Mouse (Mus musculus) neural tube, embryonic 11.5 days (tissue): ENCODE measurements around the gene Nckap5. TPM values are rescaled to one million over a fixed set of nuclear protein-coding genes. Genes with fewer than 3 reads are reported as not detected.

ENCODE experiments used
- ATAC-seq: fragments of 200-750 bp; cut with Nextera tagmentation; 2 replicates; pipeline ENCODE4 v1.8.0; 2017; ENCODE audit warnings: moderate number of reproducible peaks, mild to moderate bottlenecking, moderate TSS enrichment, moderate library complexity; ENCODE audit not compliant: insufficient read depth, low FRiP score, low TSS enrichment
- DNase-seq: peaks from one replicate; pipeline ENCODE4 v3.0.0-alpha.2; 2015; ENCODE audit warnings: low spot score
- H3K27ac ChIP-seq: fragments of 300-500 bp; sonication (generic); 2 replicates; pipeline ENCODE4 v1.5.1; 2014; ENCODE audit warnings: low read depth, mild to moderate bottlenecking, low read length
- H3K27me3 ChIP-seq: fragments of 300-500 bp; sonication (generic); 2 replicates; pipeline ENCODE4 v1.6.1; 2014; ENCODE audit warnings: mild to moderate bottlenecking, low read length, mixed read lengths; ENCODE audit not compliant: control insufficient read depth, insufficient read depth
- H3K36me3 ChIP-seq: fragments of 300-500 bp; sonication (generic); 2 replicates; pipeline ENCODE4 v1.6.1; 2014; ENCODE audit warnings: mild to moderate bottlenecking, low read length, moderate library complexity, mixed read lengths; ENCODE audit not compliant: control insufficient read depth, insufficient read depth
- H3K4me1 ChIP-seq: fragments of 300-500 bp; sonication (generic); 2 replicates; pipeline ENCODE4 v1.6.1; 2014; ENCODE audit warnings: low read length, mixed read lengths; ENCODE audit not compliant: control insufficient read depth, insufficient read depth
- H3K4me2 ChIP-seq: fragments of 300-500 bp; sonication (generic); 2 replicates; pipeline ENCODE4 v1.6.1; 2014; ENCODE audit warnings: low read depth, mild to moderate bottlenecking, moderate library complexity
- H3K4me3 ChIP-seq: fragments of 300-500 bp; sonication (generic); 2 replicates; pipeline ENCODE4 v1.5.1; 2014; ENCODE audit warnings: low read depth, low read length
- H3K9ac ChIP-seq: fragments of 300-500 bp; sonication (generic); 2 replicates; pipeline ENCODE4 v1.6.1; 2014; ENCODE audit warnings: mild to moderate bottlenecking, low read length
- H3K9me3 ChIP-seq: fragments of 300-500 bp; sonication (generic); 2 replicates; pipeline ENCODE4 v1.6.1; 2016; ENCODE audit warnings: low read length; ENCODE audit not compliant: control insufficient read depth
- WGBS: fragments of 180-500 bp; shearing (Covaris S2); extraction: QIAGEN DNeasy Blood & Tissue Kit; methylation state at CpG from one replicate; pipeline ENCODE4 v1.1.7; 2014; 5-methylcytosine and 5-hydroxymethylcytosine counted together
- polyA plus RNA-seq: library from polyadenylated mRNA; unstranded; fragments of >200 nt; fragmentation: Nextera tagmentation; extraction: Ambion mirVana; gene quantifications from 2 replicates; pipeline ENCODE4 v1.2.1, GENCODE M21; 2014

The Nckap5 gene
- polyA plus RNA-seq, 1 experiment from 2014 or later: 20.6 TPM

DNA sequence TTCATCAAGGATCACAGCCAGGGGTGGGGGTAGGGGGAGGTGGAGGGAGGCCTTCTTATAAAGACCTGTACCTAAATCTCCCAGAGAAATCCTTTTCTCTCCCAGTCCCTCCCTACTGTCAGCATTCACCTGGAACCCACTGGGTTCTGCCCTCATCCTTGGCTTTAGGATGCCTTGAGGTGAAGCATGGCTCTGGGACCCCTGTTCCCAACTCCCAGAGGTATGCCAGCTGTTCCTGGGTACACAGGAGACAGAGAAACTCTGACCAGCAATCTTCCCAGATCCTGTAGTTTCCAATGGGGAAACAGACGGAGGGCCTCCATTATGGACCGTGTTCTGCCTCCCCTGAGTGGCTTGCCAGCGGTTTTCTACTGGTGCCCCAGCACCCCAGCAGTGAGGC, 909.9 kb downstream of the Nckap5 start:
- Histone ChIP-seq H3K27me3 (no peaks in the 10 kb centered on the region), H3K27ac (no peak overlapping the region), H3K4me2 (no peak overlapping the region), H3K4me1 (no peaks in the 10 kb centered on the region), H3K9me3 (no peaks in the 10 kb centered on the region), H3K9ac (no peak overlapping the region), H3K36me3 (no peaks in the 10 kb centered on the region), H3K4me3 (no peak overlapping the region)
- no peak for ATAC-seq
- DNase-seq: no peak
- 86% methylated on average over 3 of the region's 3 CpGs for WGBS

DNA sequence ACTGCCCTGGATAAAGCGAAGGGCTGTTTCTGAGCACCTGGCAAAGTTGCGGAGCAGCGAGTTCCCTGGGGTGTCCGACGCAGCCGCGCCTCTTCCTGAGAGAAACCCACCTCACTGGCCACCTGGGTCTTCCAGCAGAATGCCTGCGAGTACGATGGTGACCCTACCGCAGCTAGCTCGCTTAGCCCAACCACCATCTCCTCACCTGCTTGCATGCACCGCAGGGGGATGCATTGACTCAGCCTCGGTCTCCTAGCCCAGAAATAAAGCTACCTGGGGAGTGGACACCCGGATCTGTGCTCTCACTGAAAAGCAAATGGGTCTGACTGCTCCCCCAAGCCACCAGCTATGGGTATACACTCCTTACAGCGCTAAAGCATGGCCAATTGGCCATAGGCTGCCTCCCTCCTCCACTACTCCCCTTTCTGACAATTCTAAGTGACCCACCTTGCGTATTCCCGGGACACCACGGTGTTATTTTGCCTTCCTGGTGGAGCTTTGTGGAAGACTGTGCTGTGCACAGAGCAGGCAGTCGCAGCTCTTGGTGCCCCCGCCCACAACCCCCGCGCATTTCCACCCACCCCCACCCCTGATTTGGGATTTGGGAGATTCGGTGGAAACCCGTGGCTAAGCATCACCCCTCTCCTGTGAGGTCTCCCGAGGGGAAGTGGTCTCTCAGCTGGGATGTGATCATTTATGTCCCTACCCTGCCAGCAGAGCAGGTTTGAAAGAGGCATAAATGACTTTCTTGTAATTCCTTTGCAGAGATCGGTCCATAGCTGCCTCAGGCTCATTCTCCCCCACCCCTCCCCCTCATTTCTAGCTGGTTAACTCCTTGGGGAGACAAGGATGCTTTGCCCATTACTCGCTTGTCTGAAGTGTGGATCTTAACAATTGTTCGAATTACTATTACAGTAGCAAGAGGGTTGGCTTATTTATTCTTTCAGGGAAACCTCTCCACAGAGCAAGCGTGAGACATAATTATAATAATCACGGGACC, 917.7 kb downstream of the Nckap5 start, which contains the start of gene Lypd1:
Gene Lypd1, minus strand, starts transcription at position 501 of the 1,000 bp plus-strand sequence.
- WGBS: 4% methylated on average over 30 of the region's 30 CpGs
- Histone ChIP-seq H3K36me3 (no peaks in the 10 kb centered on the region), H3K9me3 (no peaks in the 10 kb centered on the region), H3K9ac (peak within 1 kb of the TSS; percentile 14; the same call in 1 of the 2 replicates), H3K4me2 (peak within 1 kb of the TSS; percentile 97), H3K4me1 (peaks cover 19% of the 10 kb centered on the region), H3K27me3 (peaks cover 25% of the 10 kb centered on the region), H3K4me3 (peak within 1 kb of the TSS; percentile 46), H3K27ac (no peak within 1 kb of the TSS)
- DNase-seq (no peak), ATAC-seq (no peak)

DNA sequence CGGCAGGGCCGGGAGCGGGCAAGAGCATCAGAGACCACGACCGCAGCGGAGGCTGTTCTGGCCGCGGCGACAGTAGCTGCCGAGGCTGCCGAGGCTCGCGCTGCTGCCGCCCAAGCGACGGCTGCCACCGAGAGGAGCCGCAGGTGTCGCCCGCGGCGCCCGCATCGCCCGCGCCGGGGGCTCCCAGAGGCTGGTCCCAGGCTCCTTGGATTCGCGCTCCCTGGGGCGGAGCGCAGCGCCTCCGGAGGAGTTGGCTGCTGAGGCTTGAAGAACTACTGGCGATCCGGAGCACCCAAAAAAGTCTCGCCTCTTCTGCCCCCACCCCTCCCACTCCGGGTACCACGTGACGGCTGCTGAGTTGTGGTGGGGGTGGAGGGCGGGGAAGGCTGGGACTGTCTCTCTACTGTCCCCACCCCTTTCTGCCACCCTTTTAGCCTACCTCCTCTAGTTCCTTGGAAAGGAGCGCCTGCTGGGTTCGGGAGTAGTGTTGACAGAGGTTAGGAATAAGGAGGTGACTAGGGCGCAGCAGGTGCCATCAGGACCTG, 918.6 kb downstream of the Nckap5 start:
- peak; percentile 62 for DNase-seq
- Histone ChIP-seq H3K4me1 (peaks cover 19% of the 10 kb centered on the region), H3K27me3 (peaks cover 25% of the 10 kb centered on the region), H3K9me3 (no peaks in the 10 kb centered on the region), H3K36me3 (no peaks in the 10 kb centered on the region), H3K4me3 (peak overlapping the region; percentile 46), H3K9ac (0 out of 2 replicates have a peak overlapping the region, but pooled peaks have one; percentile 14), H3K4me2 (peak overlapping the region; percentile 97), H3K27ac (no peak overlapping the region)
- ATAC-seq: peak; percentile 49
- under 1% methylated on average over 42 of the region's 43 CpGs for WGBS

DNA sequence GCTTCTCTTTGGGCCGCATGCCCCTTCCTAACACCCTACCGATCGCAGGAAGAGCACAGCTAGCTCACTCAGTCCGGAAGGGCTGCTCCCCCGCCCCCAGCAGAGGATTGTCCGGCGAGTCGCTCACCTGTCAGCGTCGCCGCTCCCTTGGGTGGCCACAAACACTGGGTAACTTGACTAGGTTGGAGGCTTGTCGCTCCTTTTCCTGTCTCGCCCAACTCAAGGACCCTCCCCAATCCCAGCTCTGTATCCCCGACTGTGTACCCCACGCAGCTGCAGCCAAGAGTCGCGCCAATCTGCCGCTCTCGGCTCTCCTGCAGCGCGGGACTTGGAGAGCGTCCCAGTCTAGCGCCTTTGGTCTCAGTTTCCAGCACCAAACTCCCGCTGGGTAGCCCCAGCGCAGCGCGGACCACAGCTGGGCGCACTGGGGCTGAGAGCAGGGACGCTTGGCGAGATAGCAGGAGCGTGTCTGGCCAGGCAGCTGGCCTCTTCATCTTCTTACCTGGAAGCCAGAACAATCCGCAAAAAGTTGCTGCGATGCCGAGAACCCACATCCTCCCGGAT, 919.2 kb downstream of the Nckap5 start:
- ATAC-seq: peak; percentile 64
- Histone ChIP-seq H3K4me2 (peak overlapping the region; percentile 97), H3K27me3 (peaks cover 25% of the 10 kb centered on the region), H3K36me3 (no peaks in the 10 kb centered on the region), H3K27ac (no peak overlapping the region), H3K9ac (peak overlapping the region; percentile 33), H3K4me1 (peaks cover 19% of the 10 kb centered on the region), H3K4me3 (peak overlapping the region; percentile 46), H3K9me3 (no peaks in the 10 kb centered on the region)
- DNase-seq: peak; percentile 62
- WGBS: 0% methylated on average over 35 of the region's 35 CpGs

DNA sequence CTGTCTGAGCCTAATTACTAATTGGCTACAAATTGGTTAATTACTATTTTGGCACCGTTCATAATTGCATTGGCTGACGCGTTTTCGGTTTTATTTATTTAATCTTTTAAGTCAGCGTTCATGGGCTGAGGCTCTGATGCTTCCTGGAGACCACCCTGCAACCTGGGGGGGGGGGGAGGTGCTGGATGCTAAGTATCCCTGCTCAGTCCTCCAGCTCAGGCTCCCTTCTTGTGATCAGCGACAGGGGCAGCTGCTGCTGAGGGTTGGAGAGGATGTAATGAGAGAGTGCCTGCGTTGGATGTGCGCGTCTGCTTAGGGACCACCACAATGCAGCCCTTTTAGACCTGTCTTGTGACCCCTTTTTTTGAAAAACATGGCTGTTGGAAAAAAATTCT, 919.7 kb downstream of the Nckap5 start:
- ATAC-seq: peak; percentile 5; the same call in 1 of the 2 replicates
- Histone ChIP-seq H3K4me3 (peak overlapping the region; percentile 46), H3K9me3 (no peaks in the 10 kb centered on the region), H3K36me3 (no peaks in the 10 kb centered on the region), H3K4me2 (peak overlapping the region; percentile 97), H3K4me1 (peaks cover 19% of the 10 kb centered on the region), H3K9ac (no peak overlapping the region), H3K27me3 (peaks cover 25% of the 10 kb centered on the region), H3K27ac (no peak overlapping the region)
- WGBS: 2% methylated on average over 9 of the region's 9 CpGs
- DNase-seq: peak; percentile 42

DNA sequence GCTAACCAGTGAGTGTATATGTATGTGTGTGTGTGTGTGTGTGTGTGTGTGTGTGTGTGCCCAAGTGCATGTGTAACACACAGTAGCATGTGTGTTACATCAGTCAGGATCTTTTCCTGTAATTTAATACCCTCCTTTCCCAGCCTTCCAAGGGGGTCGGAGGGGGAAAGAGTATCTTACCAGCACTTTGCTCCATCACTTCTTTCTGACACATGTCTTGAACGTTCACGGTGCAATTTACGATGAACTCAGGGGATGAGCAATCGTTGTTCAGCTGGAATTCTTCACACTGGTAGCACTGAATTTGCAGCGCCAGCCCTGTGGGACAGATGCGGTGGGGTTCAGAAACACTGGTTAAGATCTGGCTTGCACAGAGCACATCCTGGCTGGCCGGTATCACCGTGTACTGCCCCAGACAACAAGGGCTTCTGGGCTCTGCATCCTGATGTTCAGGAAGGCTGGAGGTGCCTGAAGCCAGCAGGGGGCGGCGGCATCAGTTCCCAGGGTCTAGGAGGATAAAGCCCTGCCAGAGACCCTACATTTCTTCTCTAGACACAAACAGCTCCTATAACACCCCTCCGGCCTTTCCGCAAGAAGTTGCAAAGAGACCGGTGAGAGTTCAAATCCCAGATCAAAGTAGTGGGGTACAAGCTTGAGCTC, 920.3 kb downstream of the Nckap5 start:
- Histone ChIP-seq H3K4me3 (no peak overlapping the region), H3K4me2 (peak overlapping the region; percentile 97), H3K27ac (no peak overlapping the region), H3K4me1 (peaks cover 19% of the 10 kb centered on the region), H3K36me3 (no peaks in the 10 kb centered on the region), H3K9ac (no peak overlapping the region), H3K27me3 (peaks cover 25% of the 10 kb centered on the region), H3K9me3 (no peaks in the 10 kb centered on the region)
- DNase-seq: peak; percentile 68
- 0 out of 2 replicates have a peak, but pooled peaks have one; percentile 18 for ATAC-seq
- WGBS: 9% methylated on average over 14 of the region's 14 CpGs

DNA sequence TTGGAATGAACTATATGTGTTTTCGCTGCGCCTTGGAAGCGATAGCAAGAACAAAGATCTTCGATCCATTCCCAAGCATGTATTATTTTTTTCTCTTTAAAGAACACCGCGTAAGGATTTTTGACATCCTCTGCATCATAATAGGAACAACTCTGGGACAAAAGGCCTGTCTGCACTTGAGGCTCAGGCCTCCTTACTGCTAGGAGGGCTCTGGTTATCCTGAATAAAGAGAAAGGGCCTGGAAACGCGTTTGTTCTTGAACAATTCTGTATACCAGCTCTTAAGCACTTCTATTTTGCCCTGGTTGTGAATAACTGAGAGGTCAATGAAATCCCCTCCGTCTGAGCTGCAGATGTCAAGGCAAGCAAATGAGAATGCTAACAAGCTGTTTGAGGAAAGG, 937.4 kb downstream of the Nckap5 start:
- DNase-seq (no peak), ATAC-seq (no peak)
- WGBS: 86% methylated on average over 9 of the region's 9 CpGs
- Histone ChIP-seq H3K9ac (no peak overlapping the region), H3K27me3 (no peaks in the 10 kb centered on the region), H3K4me3 (no peak overlapping the region), H3K36me3 (no peaks in the 10 kb centered on the region), H3K27ac (no peak overlapping the region), H3K4me1 (no peaks in the 10 kb centered on the region), H3K4me2 (no peak overlapping the region), H3K9me3 (no peaks in the 10 kb centered on the region)

DNA sequence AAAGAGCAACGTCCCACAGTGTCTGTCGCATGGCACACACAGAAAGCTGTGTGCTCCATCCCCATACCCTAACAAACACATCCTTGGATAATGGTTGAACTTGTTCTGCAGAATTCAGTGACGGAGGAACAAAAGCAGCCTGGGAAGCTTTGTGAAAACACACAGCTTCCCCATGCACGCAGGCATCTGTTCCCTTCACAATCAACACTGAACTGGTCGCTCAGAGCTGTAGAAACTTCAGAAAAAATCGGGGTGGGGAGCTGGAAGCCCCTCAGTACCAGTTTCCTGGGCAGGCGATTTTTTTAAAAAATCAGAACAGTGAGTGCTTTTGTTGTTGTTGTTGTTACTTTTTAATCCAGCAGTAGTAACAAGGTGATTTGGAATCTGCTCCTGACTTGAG, 960.5 kb downstream of the Nckap5 start:
- Histone ChIP-seq H3K9ac (no peak overlapping the region), H3K9me3 (no peaks in the 10 kb centered on the region), H3K27me3 (no peaks in the 10 kb centered on the region), H3K27ac (no peak overlapping the region), H3K4me3 (no peak overlapping the region), H3K4me1 (no peaks in the 10 kb centered on the region), H3K36me3 (no peaks in the 10 kb centered on the region), H3K4me2 (no peak overlapping the region)
- DNase-seq (no peak), ATAC-seq (no peak)
- WGBS: 41% methylated on average over 7 of the region's 7 CpGs
